Mouse (Mus musculus): ENCODE results near the gene Map3k1. TPM values are rescaled to one million over a fixed set of nuclear protein-coding genes. Genes with fewer than 3 reads are reported as not detected.

The Map3k1 gene
- total and polyA plus RNA-seq, 2 experiments from 2014 or later = 15.3 to 45.3 TPM

GRCm38 (mm10) chr13:111783451-111783850 is 25.3 kb downstream of the Map3k1 start:
- Histone ChIP-seq H3K27me3 (ENCODE audit: insufficient read depth, low read length) (no peaks in the 10 kb centered on the region), H3K36me3 (ENCODE audit: insufficient read depth, low read length) (no peaks in the 10 kb centered on the region), H3K4me3 (ENCODE audit: low read length) (no peak overlapping the region), H3K4me2 (ENCODE audit: low read depth, low read length) (no peak overlapping the region), H3K4me1 (ENCODE audit: insufficient read depth, low read length) (0 out of 2 replicates have a peak, but pooled peaks cover 3% of the 10 kb centered on the region), H3K27ac (no peak overlapping the region; the same call in 1 of the 2 replicates), H3K9ac (replicated peaks; ENCODE audit: low read length) (no peak overlapping the region), H3K9me3 (ENCODE audit: low read length) (no peaks in the 10 kb centered on the region)
- 55% methylated on average over 8 of the region's 8 CpGs for WGBS
- TF ChIP-seq CTCF (IDR thresholded peaks at IDR 0.05; ENCODE audit: low read depth) = no peak
- DNase-seq (ENCODE audit: low spot score) = peak; percentile 44
- ATAC-seq = peak; percentile 32; the same call in 1 of the 2 replicates

DNA sequence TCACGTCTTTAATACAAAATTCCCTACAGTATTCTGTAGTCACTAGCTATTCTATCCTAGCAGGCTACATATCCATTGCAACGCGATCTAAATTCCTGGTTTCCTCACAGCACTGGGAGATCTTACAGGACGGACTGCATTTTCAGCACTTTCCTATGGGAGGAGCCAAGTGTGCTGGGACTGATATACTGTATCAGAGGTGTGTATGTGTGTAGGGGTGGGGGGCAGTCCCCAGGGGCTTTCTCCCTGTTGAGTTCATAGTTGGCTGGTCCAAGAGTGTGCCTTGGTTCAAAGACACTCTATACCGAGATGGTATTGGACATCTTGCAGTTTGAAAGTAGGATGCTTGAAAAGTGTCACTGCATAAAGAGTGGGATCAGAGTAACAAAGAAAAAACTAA is 29.3 kb downstream of the Map3k1 start:
- TF ChIP-seq CTCF (IDR thresholded peaks at IDR 0.05; ENCODE audit: low read depth) = no peak
- H3K27ac ChIP-seq = no peak overlapping the region
- peaks cover 9% of the 10 kb centered on the region; the same call in 1 of the 2 replicates for H3K36me3 ChIP-seq (ENCODE audit: insufficient read depth, low read length)
- H3K4me2 ChIP-seq (ENCODE audit: low read depth, low read length) = no peak overlapping the region
- H3K27me3 ChIP-seq (ENCODE audit: insufficient read depth, low read length) = no peaks in the 10 kb centered on the region
- ATAC-seq (no peak), DNase-seq (ENCODE audit: low spot score) (no peak)
- no peak overlapping the region for H3K9ac ChIP-seq (replicated peaks; ENCODE audit: low read length)
- 73% methylated on average over 5 of the region's 5 CpGs for WGBS
- H3K9me3 ChIP-seq (ENCODE audit: low read length) = no peaks in the 10 kb centered on the region
- H3K4me3 ChIP-seq (ENCODE audit: low read length) = no peak overlapping the region
- peaks cover 7% of the 10 kb centered on the region; the same call in 1 of the 2 replicates for H3K4me1 ChIP-seq (ENCODE audit: insufficient read depth, low read length)

- 59% methylated on average over 6 of the region's 6 CpGs for WGBS
- Histone ChIP-seq H3K27me3 (ENCODE audit: insufficient read depth, low read length) (no peaks in the 10 kb centered on the region), H3K4me1 (ENCODE audit: insufficient read depth, low read length) (peaks cover 4% of the 10 kb centered on the region; the same call in 1 of the 2 replicates), H3K4me2 (ENCODE audit: low read depth, low read length) (no peak overlapping the region), H3K27ac (peak overlapping the region; percentile 20; the same call in 1 of the 2 replicates), H3K4me3 (ENCODE audit: low read length) (no peak overlapping the region), H3K9me3 (ENCODE audit: low read length) (no peaks in the 10 kb centered on the region), H3K36me3 (ENCODE audit: insufficient read depth, low read length) (peaks cover 12% of the 10 kb centered on the region; the same call in 1 of the 2 replicates), H3K9ac (replicated peaks; ENCODE audit: low read length) (no peak overlapping the region)
- TF ChIP-seq CTCF (IDR thresholded peaks at IDR 0.05; ENCODE audit: low read depth) = no peak
- ATAC-seq = no peak
- no peak for DNase-seq (ENCODE audit: low spot score)
These were observed 30.2 kb downstream of the Map3k1 start for GRCm38 (mm10) chr13:111778606-111779005.

DNA sequence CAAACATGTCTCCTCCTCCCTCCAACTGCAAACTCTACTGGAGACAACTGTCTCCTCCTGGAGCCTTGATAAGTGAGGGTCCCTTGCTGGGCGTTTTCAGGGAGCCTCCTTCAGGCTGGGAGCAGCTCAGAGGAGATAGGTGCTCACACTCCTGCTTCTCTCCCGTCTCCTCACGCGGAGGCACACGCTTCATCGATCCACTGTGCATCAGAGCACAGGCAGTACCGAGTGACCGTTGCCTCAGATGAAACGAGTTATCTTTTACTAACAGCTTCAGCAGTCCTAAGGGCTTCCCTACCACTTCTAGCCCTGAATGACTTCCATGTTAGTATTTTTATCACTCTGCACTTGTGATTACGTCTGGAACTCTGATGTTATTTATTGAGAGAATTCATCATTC is 30.9 kb downstream of the Map3k1 start:
- Histone ChIP-seq H3K36me3 (ENCODE audit: insufficient read depth, low read length) (peaks cover 18% of the 10 kb centered on the region; the same call in 1 of the 2 replicates), H3K9me3 (ENCODE audit: low read length) (no peaks in the 10 kb centered on the region), H3K27ac (no peak overlapping the region), H3K4me1 (ENCODE audit: insufficient read depth, low read length) (peaks cover 4% of the 10 kb centered on the region; the same call in 1 of the 2 replicates), H3K9ac (replicated peaks; ENCODE audit: low read length) (no peak overlapping the region), H3K4me2 (ENCODE audit: low read depth, low read length) (no peak overlapping the region), H3K27me3 (ENCODE audit: insufficient read depth, low read length) (no peaks in the 10 kb centered on the region), H3K4me3 (ENCODE audit: low read length) (no peak overlapping the region)
- no peak for TF ChIP-seq CTCF (IDR thresholded peaks at IDR 0.05; ENCODE audit: low read depth)
- ATAC-seq (no peak), DNase-seq (ENCODE audit: low spot score) (no peak)
- WGBS = 61% methylated on average over 10 of the region's 10 CpGs

DNA sequence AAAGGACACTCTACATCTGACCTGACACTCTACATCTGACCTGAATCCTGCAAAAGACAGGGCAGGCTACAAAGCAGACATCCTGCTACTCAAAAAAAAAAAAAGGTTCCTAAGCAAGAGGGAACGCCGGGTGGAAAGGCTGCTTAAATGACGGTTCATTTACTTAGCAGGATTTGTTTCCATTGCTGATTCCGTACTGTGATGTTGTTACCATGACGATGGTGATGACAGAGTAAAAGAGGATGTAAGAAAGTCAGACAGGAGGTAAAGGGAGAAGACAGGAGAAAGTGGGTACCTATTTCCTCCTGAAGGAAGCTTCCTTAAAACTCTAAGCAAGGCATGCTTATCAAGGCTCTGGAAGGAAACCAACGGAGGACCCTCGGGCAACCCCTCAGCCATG is 31.6 kb downstream of the Map3k1 start:
- Histone ChIP-seq H3K27ac (no peak overlapping the region), H3K4me2 (ENCODE audit: low read depth, low read length) (no peak overlapping the region), H3K36me3 (ENCODE audit: insufficient read depth, low read length) (peaks cover 23% of the 10 kb centered on the region; the same call in 1 of the 2 replicates), H3K27me3 (ENCODE audit: insufficient read depth, low read length) (no peaks in the 10 kb centered on the region), H3K9ac (replicated peaks; ENCODE audit: low read length) (no peak overlapping the region), H3K9me3 (ENCODE audit: low read length) (no peaks in the 10 kb centered on the region), H3K4me1 (ENCODE audit: insufficient read depth, low read length) (peaks cover 4% of the 10 kb centered on the region; the same call in 1 of the 2 replicates), H3K4me3 (ENCODE audit: low read length) (no peak overlapping the region)
- ATAC-seq (0 out of 2 replicates have a peak, but pooled peaks have one; percentile 17), DNase-seq (ENCODE audit: low spot score) (peak; percentile 40)
- WGBS = 35% methylated on average over 7 of the region's 7 CpGs
- no peak for TF ChIP-seq CTCF (IDR thresholded peaks at IDR 0.05; ENCODE audit: low read depth)

- 92% methylated on average over 8 of the region's 8 CpGs for WGBS
- peaks cover 33% of the 10 kb centered on the region for H3K36me3 ChIP-seq (ENCODE audit: insufficient read depth, low read length)
These were observed 36.7 kb downstream of the Map3k1 start for GRCm38 (mm10) chr13:111772075-111772474.

GRCm38 (mm10) chr13:111771232-111771631 is 37.6 kb downstream of the Map3k1 start:
- no peaks in the 10 kb centered on the region for H3K27me3 ChIP-seq (ENCODE audit: insufficient read depth, low read length)
- no peak overlapping the region for H3K27ac ChIP-seq
- peak; percentile 94 for ATAC-seq
- H3K4me1 ChIP-seq (ENCODE audit: insufficient read depth, low read length) = no peaks in the 10 kb centered on the region; the same call in 1 of the 2 replicates
- peak; percentile 90 for DNase-seq (ENCODE audit: low spot score)
- no peak overlapping the region for H3K4me3 ChIP-seq (ENCODE audit: low read length)
- H3K9me3 ChIP-seq (ENCODE audit: low read length) = no peaks in the 10 kb centered on the region
- peak; percentile 96 for TF ChIP-seq CTCF (IDR thresholded peaks at IDR 0.05; ENCODE audit: low read depth)
- H3K9ac ChIP-seq (replicated peaks; ENCODE audit: low read length) = no peak overlapping the region
- H3K4me2 ChIP-seq (ENCODE audit: low read depth, low read length) = no peak overlapping the region
- H3K36me3 ChIP-seq (ENCODE audit: insufficient read depth, low read length) = peaks cover 41% of the 10 kb centered on the region
- 36% methylated on average over 7 of the region's 7 CpGs for WGBS

More at GRCm38 (mm10) chr13:111772075-111772474, 36.7 kb downstream of the Map3k1 start:
- no peaks in the 10 kb centered on the region; the same call in 1 of the 2 replicates for H3K4me1 ChIP-seq (ENCODE audit: insufficient read depth, low read length)
- H3K9ac ChIP-seq (replicated peaks; ENCODE audit: low read length) = no peak overlapping the region
- no peaks in the 10 kb centered on the region for H3K27me3 ChIP-seq (ENCODE audit: insufficient read depth, low read length)
- no peak overlapping the region for H3K4me2 ChIP-seq (ENCODE audit: low read depth, low read length)
- no peak for TF ChIP-seq CTCF (IDR thresholded peaks at IDR 0.05; ENCODE audit: low read depth)
- ATAC-seq (no peak), DNase-seq (ENCODE audit: low spot score) (no peak)
- no peak overlapping the region for H3K4me3 ChIP-seq (ENCODE audit: low read length)
- H3K27ac ChIP-seq = no peak overlapping the region
- H3K9me3 ChIP-seq (ENCODE audit: low read length) = no peaks in the 10 kb centered on the region

All from hindbrain, postnatal 0 days (tissue).